Mouse (Mus musculus) CH12.LX (cell line): ENCODE results near the gene Ncbp2. TPM values are rescaled to one million over a fixed set of nuclear protein-coding genes. Genes with fewer than 3 reads are reported as not detected.

Experiments
- DNase-seq: peaks from one replicate; pipeline ENCODE4 v3.0.0-alpha.2; 2013; ENCODE audit errors: extremely low read depth
- H3K27ac ChIP-seq: 2 replicates; pipeline ENCODE4 v1.5.1; 2012; ENCODE audit warnings: low read depth, mild to moderate bottlenecking, control low read depth, moderate library complexity; ENCODE audit not compliant: insufficient read depth
- H3K27me3 ChIP-seq: replicated peaks from 2 replicates; pipeline ENCODE3; 2012; ENCODE audit warnings: inconsistent platforms
- H3K36me3 ChIP-seq, 2 experiments: replicated peaks in 1 of 2; 2 replicates each; pipeline versions ENCODE3 to v1.6.1; 2012; ENCODE audit warnings: inconsistent platforms in 1 of 2, low read length in 1 of 2, mild to moderate bottlenecking in 1 of 2, mixed read lengths in 1 of 2, moderate library complexity in 1 of 2; ENCODE audit not compliant: control insufficient read depth in 1 of 2, insufficient read depth in 1 of 2
- H3K4me1 ChIP-seq, 2 experiments: 2 replicates each; pipeline ENCODE4 v1.6.1; 2012; ENCODE audit warnings: inconsistent platforms in 1 of 2, moderate library complexity in 1 of 2; ENCODE audit not compliant: insufficient read depth in 2 of 2, control insufficient read depth in 1 of 2
- H3K4me2 ChIP-seq: 2 replicates; pipeline ENCODE4 v1.6.1; 2012; ENCODE audit warnings: low read depth, mild to moderate bottlenecking, control low read depth; ENCODE audit not compliant: poor library complexity, insufficient read depth, severe bottlenecking
- H3K4me3 ChIP-seq, 3 experiments: fragments of 150-350 bp in 1 of 3; sonication (generic) in 1 of 3; replicated peaks in 1 of 3; 2 replicates each; pipeline versions ENCODE3 to v1.5.1; 2011 to 2012; ENCODE audit warnings: low read depth in 2 of 3, low read length in 2 of 3, mild to moderate bottlenecking in 2 of 3, moderate library complexity in 2 of 3, control low read depth in 1 of 3, improper control_type of control experiment in 1 of 3, inconsistent platforms in 1 of 3, mixed read lengths in 1 of 3; ENCODE audit not compliant: poor library complexity in 1 of 3
- H3K79me2 ChIP-seq: replicated peaks from 2 replicates; pipeline ENCODE4 v1.6.1; 2012; ENCODE audit warnings: mild to moderate bottlenecking, moderate library complexity; ENCODE audit not compliant: control insufficient read depth, poor library complexity, insufficient read depth, severe bottlenecking; ENCODE audit errors: extremely low read depth
- H3K9ac ChIP-seq: 2 replicates; pipeline ENCODE4 v1.6.1; 2012; ENCODE audit warnings: low read depth, mild to moderate bottlenecking, control low read depth, moderate library complexity; ENCODE audit not compliant: insufficient read depth
- H3K9me3 ChIP-seq: replicated peaks from 2 replicates; pipeline ENCODE3; 2012; ENCODE audit warnings: low read length, inconsistent platforms, mixed read lengths
- BHLHE40 ChIP-seq: IDR thresholded peaks from 2 replicates; pipeline ENCODE4 v1.6.1; 2011; ENCODE audit warnings: mild to moderate bottlenecking, low read depth, low read length, improper control_type of control experiment
- CHD1 ChIP-seq: IDR thresholded peaks from 2 replicates; pipeline ENCODE4 v1.6.1; 2012; ENCODE audit warnings: low read depth, low read length, improper control_type of control experiment, inconsistent platforms
- CTCF ChIP-seq, 2 experiments: IDR thresholded peaks in 1 of 2; conservative IDR thresholded peaks in 1 of 2; 2 replicates each; pipeline ENCODE4 v1.5.1; 2011 to 2012; ENCODE audit warnings: low read depth in 2 of 2, low read length in 2 of 2, improper control_type of control experiment in 1 of 2, inconsistent platforms in 1 of 2, mild to moderate bottlenecking in 1 of 2, moderate library complexity in 1 of 2
- E2F4 ChIP-seq: IDR thresholded peaks from 2 replicates; pipeline ENCODE4 v1.6.1; 2011; ENCODE audit warnings: low read depth, low read length, improper control_type of control experiment; ENCODE audit not compliant: insufficient replicate concordance
- ELF1 ChIP-seq: IDR thresholded peaks from 2 replicates; pipeline ENCODE4 v1.6.1; 2014; ENCODE audit warnings: low read depth, mild to moderate bottlenecking, inconsistent platforms, low read length, improper control_type of control experiment
- GABPA ChIP-seq: IDR thresholded peaks from 2 replicates; pipeline ENCODE4 v1.6.1; 2012; ENCODE audit warnings: low read depth, low read length, improper control_type of control experiment, inconsistent platforms; ENCODE audit not compliant: insufficient replicate concordance
- MAFK ChIP-seq: IDR thresholded peaks from 2 replicates; pipeline ENCODE4 v1.6.1; 2011; ENCODE audit warnings: low read length, improper control_type of control experiment; ENCODE audit not compliant: insufficient replicate concordance
- MAX ChIP-seq: IDR thresholded peaks from 2 replicates; pipeline ENCODE4 v1.6.1; 2011; ENCODE audit warnings: low read length, improper control_type of control experiment
- MEF2A ChIP-seq: IDR thresholded peaks from 2 replicates; pipeline ENCODE4 v1.6.1; 2014; ENCODE audit warnings: low read depth, mild to moderate bottlenecking, inconsistent platforms, low read length, improper control_type of control experiment, borderline replicate concordance
- MXI1 ChIP-seq: IDR thresholded peaks from 2 replicates; pipeline ENCODE4 v1.6.1; 2011; ENCODE audit warnings: mild to moderate bottlenecking, low read depth, low read length, improper control_type of control experiment
- MYC ChIP-seq: IDR thresholded peaks from 2 replicates; pipeline ENCODE4 v1.6.1; 2011; ENCODE audit warnings: low read depth, mild to moderate bottlenecking, improper control_type of control experiment, low read length
- NELFE ChIP-seq: IDR thresholded peaks from 2 replicates; pipeline ENCODE4 v1.6.1; 2011; ENCODE audit warnings: low read depth, low read length, improper control_type of control experiment
- NRF1 ChIP-seq: IDR thresholded peaks from 2 replicates; pipeline ENCODE4 v1.6.1; 2014; ENCODE audit warnings: low read depth, mild to moderate bottlenecking, inconsistent platforms, low read length, improper control_type of control experiment, moderate library complexity
- PAX5 ChIP-seq: IDR thresholded peaks from 2 replicates; pipeline ENCODE4 v1.6.1; 2012; ENCODE audit warnings: low read length, inconsistent platforms, mixed read lengths
- POLR2A ChIP-seq: IDR thresholded peaks from 2 replicates; pipeline ENCODE4 v1.6.1; 2011; ENCODE audit warnings: low read depth, mild to moderate bottlenecking, improper control_type of control experiment, low read length
- RAD21 ChIP-seq: IDR thresholded peaks from 2 replicates; pipeline ENCODE4 v1.6.1; 2011; ENCODE audit warnings: low read depth, mild to moderate bottlenecking, low read length, improper control_type of control experiment, moderate library complexity
- RCOR1 ChIP-seq: conservative IDR thresholded peaks from 2 replicates; pipeline ENCODE4 v1.6.1; 2012; ENCODE audit warnings: low read depth, mild to moderate bottlenecking, inconsistent platforms, low read length, improper control_type of control experiment
- SMC3 ChIP-seq: IDR thresholded peaks from 2 replicates; pipeline ENCODE4 v1.6.1; 2011; ENCODE audit warnings: low read depth, low read length, improper control_type of control experiment
- USF2 ChIP-seq: conservative IDR thresholded peaks from 2 replicates; pipeline ENCODE4 v1.6.1; 2011; ENCODE audit warnings: low read depth, low read length, improper control_type of control experiment
- ZC3H11A ChIP-seq: IDR thresholded peaks from 2 replicates; pipeline ENCODE4 v1.6.1; 2012; ENCODE audit warnings: low read depth, mild to moderate bottlenecking, inconsistent platforms, low read length, improper control_type of control experiment
- ZMIZ1 ChIP-seq: IDR thresholded peaks from 2 replicates; pipeline ENCODE4 v1.6.1; 2012; ENCODE audit warnings: low read depth, mild to moderate bottlenecking, inconsistent platforms, low read length, improper control_type of control experiment
- dilution Hi-C: fragments of 300-500 bp; cut with MboI; formaldehyde crosslinking; loops from 2 replicates; pipeline ENCODE4 v1.14.3; 2020; ENCODE audit warnings: low sequenced_read_pairs; ENCODE audit not compliant: extremely low pct_unique_long_range_greater_than_20kb, extremely low pct_ligation_motif_present
- in situ Hi-C: fragments of 300-500 bp; cut with MboI; formaldehyde crosslinking; loops from 3 replicates; pipeline ENCODE4 v1.14.3; 2019; ENCODE audit warnings: low sequenced_read_pairs, low pct_ligation_motif_present, low pct_unique_long_range_greater_than_20kb, mixed read lengths
- polyA plus RNA-seq: library from polyadenylated mRNA; unstranded; fragments of >175 nt; gene quantifications from 2 replicates; pipeline ENCODE4 v1.2.1, GENCODE M21; 2012; ENCODE audit warnings: low read depth; ENCODE audit not compliant: insufficient read length
- total RNA-seq, 2 experiments: library from RNA; depleted of rRNA; stranded (reverse); fragments of 300-350 nt in 1 of 2; fragments of >200 nt in 1 of 2; gene quantifications; 2 replicates each; pipeline ENCODE4 v1.2.3; 2012 to 2014

Ncbp2 gene
- total and polyA plus RNA-seq, 3 experiments: 39.1 to 178 (median 85.9) TPM

DNA sequence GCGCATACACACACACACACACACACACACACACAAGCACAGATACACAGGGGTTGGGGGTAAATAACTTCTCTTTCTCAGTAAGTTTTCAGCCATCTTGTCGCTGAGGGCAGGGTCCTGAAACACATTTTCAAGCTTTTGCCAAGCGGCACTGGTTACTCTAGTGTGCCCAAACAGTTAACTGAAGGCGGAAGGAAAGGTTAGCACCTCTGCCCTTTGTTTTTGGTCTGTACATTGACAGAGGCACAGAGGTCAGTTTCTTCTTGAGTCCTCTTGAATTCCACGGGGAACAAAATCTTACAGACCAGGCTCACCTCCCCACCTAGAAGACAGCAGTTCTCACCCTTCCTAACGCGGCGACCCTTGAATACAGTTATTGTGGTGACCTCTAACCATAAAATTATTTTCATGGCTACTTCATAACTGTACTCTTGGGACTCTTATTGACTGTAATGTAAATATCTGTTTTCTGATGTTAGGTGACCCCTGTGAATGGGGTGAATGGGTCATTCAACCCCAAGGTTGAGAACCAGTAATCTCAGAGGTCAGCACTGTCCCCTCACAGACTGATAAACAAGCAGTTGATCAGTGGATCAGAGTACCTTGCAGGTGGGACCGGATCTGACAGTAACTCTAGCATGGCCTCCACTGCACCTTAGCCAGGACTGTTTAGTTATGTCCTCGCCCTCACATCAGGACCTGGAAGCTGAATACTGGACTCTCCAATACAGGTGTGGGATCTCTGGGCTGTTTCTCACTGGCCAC, 60.4 kb downstream of the Ncbp2 start:
- no peaks in the 10 kb centered on the region for H3K79me2 ChIP-seq
- DNase-seq: no peak
- peaks cover 0 to 34% of the 10 kb centered on the region in 2 experiments for H3K36me3 ChIP-seq
- H3K27ac ChIP-seq: no peak overlapping the region
- no peak overlapping the region for H3K4me2 ChIP-seq
- H3K9me3 ChIP-seq: no peaks in the 10 kb centered on the region
- dilution Hi-C loops (no loop called here), in situ Hi-C loops (no loop called here)
- TF ChIP-seq POLR2A (no peak), RAD21 (no peak), RCOR1 (no peak), ZMIZ1 (no peak), ZC3H11A (no peak), MAX (no peak), USF2 (no peak), PAX5 (no peak), MXI1 (no peak), ELF1 (no peak), CTCF (conservative IDR thresholded peaks at IDR 0.05 in 1 of 2, IDR thresholded peaks at IDR 0.05 in 1 of 2; ENCODE audit: low read depth in 2 of 2, low read length in 2 of 2) (no peak), BHLHE40 (no peak), MAFK (no peak), GABPA (no peak), NRF1 (no peak), NELFE (no peak), MEF2A (no peak), CHD1 (no peak), SMC3 (no peak), E2F4 (no peak)
- H3K4me3 ChIP-seq: no peak overlapping the region
- no peaks in the 10 kb centered on the region for H3K27me3 ChIP-seq
- H3K9ac ChIP-seq: no peak overlapping the region
- H3K4me1 ChIP-seq: peaks cover 0 to 9% of the 10 kb centered on the region in 2 experiments; a peak in 1 of 4 replicates

DNA sequence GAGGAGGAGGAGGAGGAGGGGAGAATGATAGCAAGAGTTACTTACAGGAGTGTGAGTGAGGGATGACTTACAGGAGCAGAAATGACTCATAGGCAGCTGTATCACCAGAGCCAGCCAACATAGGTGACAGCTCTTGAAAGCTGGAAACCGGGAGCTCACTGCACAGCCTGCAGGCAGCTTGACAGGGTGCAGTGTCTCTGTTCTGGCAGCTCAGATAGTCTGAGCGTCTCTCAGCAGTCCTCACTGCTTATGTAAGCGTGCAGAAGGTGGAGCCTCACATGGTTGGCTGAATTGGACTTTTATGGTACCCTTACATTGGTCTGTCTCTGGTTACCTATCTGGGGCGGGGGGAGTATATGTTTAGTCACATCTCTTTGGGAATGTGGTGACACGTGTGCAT, 61.6 kb downstream of the Ncbp2 start:
- in situ Hi-C loops (no loop called here), dilution Hi-C loops (no loop called here)
- Histone ChIP-seq H3K9me3 (no peaks in the 10 kb centered on the region), H3K79me2 (no peaks in the 10 kb centered on the region), H3K27ac (no peak overlapping the region), H3K27me3 (no peaks in the 10 kb centered on the region), H3K4me3 (no peak overlapping the region), H3K4me1 (no peaks in the 10 kb centered on the region), H3K9ac (no peak overlapping the region), H3K36me3 (peaks cover 0 to 37% of the 10 kb centered on the region in 2 experiments), H3K4me2 (no peak overlapping the region)
- TF ChIP-seq BHLHE40 (peak; percentile 23; the same call in 1 of the 2 replicates), E2F4 (no peak), MYC (no peak)
- peak; percentile 23 for DNase-seq
